Mouse (Mus musculus): Measurements from ENCODE around the gene Hnrnph3.

Hnrnph3 gene

DNA sequence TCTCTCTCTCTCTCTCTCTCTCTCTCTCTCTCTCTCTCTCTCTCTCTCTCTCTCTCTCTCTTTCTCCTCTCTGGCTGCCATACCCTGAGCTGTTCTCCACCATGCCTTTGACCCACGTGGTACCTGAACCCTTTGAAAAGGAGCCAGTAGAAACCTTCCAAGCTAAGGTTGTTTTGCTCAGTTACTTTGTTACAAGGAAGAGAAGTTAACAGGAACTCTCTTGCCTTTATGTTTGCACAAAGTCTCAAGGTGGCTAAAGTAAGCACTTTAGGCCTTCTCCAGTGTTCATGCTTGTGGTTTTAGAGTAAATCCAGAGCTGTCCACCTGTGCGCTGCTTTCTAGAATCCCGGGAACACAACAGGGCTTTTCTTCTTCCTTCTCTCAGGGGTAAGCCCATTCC, 8.2 kb upstream of the Hnrnph3 start:
- no peak for DNase-seq (ENCODE audit: low spot score in 2 of 2)

DNA sequence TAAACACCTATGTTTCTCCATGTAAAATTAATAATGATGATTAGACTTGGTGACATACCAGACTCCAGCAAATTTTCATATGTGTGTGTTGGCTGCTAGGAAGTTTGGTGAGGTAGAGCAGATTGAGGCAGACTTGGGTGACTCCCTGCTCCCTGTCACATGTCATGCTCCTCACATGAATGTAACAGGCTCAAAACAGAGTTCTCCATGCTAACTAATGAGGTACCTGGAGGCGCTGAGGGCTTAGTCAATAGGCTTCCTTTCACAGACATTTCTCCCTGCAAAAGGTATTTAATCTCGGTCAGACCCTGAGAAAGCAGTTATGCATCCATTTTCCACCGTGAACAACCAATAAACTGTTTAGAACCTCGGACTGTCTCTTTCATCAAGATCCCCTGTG, 4.4 kb upstream of the Hnrnph3 start:
- DNase-seq (ENCODE audit: low spot score in 2 of 2): no peak

DNA sequence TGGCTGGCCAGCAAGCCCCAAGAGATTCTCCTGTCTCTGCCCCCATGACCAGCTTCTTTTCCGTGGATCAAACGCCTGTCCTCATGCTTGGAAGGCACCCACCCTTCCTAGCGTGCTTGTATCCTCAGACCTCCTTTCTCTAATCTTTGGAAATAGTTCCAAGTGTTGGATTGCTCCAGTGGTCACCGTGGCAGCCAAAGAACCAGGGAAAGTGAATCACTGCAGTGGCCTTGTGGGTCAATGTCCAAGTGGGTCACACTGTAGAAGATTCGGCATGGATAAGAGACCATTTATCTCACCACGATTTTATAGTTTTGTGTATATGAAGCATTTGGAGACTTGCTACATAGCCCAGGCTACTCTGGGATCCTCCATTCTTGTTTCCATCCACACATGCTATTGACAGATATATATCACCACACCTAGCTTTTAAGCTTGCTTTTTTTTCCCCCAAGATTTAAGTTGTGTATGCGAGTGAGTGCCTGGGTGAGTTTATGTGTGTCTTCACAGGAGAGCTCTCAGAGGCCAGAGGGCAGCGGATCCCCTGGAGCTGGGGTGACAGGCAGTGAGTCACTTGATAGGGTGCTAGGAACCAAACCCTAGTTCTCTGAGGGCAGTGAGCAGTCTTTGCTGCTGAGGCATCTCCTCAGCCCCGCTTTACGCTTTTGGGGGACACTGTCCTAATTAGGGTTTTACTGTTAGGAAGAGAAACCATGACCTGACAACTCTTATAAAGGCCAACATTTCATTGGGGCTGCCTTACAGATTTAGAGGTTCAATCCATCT, 3.6 kb upstream of the Hnrnph3 start:
- no peak for DNase-seq (ENCODE audit: low spot score in 2 of 2)

DNA sequence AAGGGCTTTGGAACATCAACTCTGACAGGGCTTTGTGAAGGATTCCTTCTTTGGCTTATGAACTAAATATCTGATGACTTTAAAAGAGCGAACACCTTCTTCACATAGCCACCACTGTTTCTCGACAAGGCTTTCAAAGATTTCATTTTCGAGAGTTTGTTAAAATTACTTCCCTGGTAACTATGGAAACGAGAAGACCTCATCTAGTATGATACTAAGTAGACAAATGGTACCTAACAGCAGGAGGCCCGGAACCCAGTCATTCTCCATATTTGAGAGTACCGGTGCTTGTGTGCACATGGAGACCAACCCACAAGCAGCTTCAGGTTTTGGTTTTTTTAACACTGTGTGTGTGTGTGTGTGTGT, 2.8 kb upstream of the Hnrnph3 start:
- no peak for DNase-seq (ENCODE audit: low spot score in 2 of 2)

DNA sequence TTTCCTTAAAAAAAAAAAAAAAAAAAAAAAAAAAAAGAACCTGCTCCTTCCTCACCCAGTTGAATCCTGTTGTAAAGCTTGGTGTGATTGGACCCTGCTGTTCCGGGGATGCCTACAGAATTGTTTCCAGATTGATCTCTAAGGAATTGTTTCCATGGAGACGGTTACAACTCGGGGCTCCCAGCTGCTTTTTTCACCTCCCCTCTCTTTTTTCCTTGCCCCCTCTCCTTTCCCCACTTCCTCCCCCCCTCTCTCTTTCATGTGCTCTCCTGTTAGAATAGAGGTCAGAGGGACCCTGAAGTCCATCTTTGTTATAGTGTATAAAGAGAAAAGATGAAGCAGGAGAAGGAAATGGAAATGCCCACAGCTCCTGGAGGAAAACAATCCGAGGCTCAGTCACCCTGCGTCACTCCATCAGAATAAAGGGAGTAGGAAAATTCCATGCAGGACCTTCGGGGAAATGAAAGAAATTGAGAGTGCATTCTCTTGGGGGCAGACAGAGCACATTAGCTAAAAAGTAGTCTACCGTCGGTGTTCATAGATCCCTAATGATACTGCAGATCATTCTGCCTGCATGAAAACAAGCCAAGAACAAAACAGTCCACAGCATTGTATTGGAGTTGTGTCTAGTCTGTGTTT, 2.3 kb upstream of the Hnrnph3 start:
- DNase-seq (ENCODE audit: low spot score in 2 of 2): no peak

DNA sequence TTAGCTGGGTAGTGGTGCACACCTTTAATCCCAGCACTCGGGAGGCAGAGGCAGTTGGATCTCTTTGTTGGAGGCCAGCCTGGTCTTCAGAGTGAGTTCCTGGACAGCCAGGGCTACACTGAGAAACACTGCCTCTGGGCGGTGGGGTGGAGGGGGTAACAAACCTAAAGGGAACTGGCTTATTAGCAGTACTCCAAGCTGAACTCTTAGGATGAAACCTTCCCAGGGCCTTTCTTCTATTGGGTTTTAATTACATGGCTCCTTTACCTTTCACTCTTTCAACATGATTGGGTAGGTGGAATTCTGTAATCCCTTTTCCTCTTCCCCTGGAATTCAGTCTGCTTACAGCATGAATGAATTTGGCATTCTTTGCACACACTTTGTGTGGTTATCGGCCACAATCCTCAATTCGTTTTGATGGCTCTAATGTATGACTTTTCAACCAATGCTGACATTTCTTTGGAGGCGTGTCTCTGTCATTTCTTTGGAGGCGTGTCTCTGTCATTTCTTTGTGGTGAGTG, 1.5 kb upstream of the Hnrnph3 start:
- no peak for DNase-seq (ENCODE audit: low spot score in 2 of 2)

DNA sequence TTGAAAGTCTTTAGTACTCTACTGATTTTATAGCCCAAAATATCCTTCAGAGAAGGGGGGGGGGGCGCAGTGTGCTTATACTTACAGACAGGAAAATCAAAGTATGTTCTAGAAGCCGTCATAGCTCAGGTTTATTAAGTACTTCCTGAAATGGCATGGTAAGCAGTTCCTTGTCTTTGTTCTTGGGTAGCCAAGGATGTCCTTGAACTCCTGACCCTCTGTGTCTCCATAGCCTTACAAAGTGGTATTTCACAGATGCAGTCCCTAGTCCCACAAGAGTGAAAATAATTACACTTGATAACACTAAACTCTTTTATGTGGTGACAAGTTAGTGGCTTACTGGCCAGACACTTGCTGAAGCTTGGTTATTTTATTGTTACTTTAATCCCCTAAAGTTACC, 999 bp upstream of the Hnrnph3 start:
- no peak for DNase-seq (ENCODE audit: low spot score in 2 of 2)

DNA sequence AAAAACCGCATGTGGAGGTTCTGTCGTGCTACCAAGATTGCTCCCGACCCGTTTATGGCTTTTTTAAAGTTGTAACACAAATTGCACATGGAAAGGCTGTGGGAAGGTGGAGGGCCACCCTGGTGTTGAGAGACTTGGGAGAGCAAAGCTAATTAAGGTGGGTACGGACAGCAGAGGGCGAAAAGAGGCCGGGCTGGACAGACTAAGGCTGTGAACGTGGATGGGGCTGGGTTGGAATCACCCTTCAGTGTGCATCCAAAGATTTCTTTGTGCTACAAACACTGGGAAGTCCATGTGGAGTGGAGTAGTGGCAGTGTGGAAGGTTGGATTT, 528 bp upstream of the Hnrnph3 start:
- peak in 1 of 2 experiments; percentile 58 for DNase-seq (ENCODE audit: low spot score in 2 of 2)

DNA sequence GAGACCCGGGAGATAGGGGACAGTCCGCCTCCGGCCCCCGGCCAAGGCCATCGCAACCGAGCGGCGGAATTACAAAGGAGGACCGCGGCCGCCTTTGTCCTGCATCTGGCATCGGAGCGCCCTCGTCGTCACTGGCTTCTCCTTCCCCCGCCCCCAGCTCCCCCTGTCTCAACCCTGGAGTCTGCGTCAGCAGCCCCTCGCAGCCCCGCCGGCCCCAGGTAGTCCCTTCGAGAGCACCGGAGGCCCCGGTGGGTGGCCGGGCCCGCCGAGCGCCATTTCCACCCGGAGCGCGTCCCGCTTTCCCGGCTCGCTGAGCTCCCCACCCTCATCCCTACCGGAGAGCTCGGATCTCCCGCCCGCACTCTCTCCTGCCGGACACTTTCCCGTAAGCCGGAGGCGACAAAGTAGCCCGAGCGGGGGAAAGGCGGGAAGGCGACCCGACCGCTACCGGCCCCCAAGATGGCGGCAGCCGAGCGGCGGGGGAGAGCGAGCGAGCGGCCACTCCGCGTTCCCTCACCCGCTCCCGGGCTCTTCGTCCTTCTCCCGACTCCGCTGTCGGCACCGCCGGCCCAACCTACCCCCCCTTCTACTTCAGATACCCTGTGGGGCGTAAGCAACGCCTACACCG, 782 bp downstream of the Hnrnph3 start:
- DNase-seq (ENCODE audit: low spot score in 2 of 2): peak; percentile 72 to 80

DNA sequence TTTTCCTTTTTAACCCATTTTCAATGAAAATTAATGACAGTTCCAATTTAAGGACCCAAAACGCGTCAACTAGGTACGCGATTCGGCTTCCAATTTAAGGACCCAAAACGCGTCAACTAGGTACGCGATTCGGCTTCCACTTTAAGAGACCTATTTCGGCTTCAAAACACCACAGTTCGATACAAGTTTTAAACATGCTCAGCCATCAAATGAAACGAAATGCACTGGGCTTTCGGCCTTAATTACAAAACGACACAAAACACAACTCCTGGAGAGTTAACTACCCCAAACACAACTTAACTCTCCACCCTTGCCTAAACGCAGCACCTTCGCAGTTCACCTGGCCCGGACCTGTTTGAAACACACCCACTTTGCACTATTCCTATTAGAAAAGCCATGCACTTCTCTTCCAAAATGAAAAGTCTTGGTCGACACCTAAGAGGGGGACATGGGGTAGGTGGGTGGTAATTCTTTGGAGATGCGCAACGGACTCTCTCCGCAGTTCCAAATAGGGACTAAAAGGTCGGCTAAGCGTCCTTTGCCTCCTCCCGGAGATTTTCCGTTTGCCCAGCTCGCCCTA, 1.4 kb downstream of the Hnrnph3 start:
- no peak for DNase-seq (ENCODE audit: low spot score in 2 of 2)

DNA sequence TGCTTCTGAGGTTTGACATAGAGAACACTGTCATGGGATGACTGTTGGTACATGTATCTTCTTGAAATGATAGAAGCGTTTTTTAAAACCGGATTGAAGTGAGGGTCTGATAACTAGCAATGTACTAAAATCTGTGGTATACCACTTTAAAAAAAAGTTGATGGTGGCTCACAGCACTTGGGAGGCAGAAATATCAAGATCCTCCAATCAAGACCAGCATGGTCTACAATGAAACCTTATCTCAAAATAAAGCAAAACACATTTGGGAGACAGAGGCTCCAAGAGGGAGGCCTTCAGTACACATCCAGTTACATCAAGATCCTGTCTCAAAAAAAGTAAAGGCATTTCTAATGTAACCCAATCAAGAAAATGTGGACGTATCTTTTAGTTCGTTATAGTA, 2.3 kb downstream of the Hnrnph3 start:
- DNase-seq (ENCODE audit: low spot score in 2 of 2): no peak

DNA sequence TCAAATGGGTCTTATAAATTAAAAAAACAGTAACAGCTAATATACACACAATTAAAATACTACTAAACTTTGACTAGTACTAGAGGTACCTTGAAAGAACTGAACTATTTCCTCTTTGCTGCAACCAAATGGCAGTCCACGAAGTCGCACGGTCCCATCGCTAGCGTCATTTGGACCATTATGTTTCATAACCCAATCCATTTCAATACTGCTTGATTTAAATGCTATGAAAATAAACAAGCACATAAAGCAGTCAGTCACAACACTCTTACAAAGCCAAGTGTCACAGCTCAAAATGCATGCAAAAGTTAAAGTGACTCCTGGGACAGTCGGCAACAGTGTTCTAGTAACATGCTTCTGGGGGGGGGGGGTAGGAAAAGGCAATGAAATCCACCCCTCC, 4.7 kb downstream of the Hnrnph3 start:
- no peak for DNase-seq (ENCODE audit: low spot score in 2 of 2)

DNA sequence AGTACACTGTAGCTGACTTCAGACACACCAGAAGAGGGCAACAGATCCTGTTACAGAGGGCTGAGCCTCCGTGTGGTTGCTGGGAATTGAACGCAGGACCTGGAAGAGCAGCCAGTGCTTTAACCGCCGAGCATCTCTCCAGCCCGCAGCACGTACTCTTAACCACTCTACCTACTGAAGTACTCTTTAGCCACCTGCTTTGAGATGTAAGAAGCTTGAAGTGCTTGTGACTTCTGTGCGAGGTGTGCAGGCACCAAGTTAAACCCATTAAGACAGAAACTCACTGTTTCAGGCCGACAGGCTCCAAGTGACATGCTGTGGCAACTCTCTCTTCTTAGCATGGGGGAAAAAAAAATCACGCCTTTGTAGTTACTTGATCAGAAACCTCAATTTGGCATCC, 9.8 kb downstream of the Hnrnph3 start:
- DNase-seq (ENCODE audit: low spot score in 2 of 2): no peak

DNA sequence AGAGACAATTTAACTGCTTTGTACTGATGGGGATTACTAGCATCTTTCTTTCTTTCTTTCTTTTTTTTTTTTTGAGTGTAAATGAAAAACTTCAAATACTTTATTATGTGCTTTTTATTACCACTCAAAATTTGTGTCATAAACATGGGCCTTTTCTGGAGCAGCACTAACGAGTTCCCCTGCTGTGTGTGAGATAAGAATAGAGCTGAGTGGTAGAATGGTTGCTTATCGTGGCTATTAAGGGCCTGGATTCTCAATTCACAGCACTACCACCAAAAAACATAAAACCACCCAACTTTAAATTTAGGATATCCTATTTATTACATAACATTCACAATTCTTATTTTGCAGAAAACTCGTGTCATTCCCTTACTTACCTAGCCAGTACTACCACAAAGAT, 10.5 kb downstream of the Hnrnph3 start:
- DNase-seq (ENCODE audit: low spot score in 2 of 2): no peak

DNA sequence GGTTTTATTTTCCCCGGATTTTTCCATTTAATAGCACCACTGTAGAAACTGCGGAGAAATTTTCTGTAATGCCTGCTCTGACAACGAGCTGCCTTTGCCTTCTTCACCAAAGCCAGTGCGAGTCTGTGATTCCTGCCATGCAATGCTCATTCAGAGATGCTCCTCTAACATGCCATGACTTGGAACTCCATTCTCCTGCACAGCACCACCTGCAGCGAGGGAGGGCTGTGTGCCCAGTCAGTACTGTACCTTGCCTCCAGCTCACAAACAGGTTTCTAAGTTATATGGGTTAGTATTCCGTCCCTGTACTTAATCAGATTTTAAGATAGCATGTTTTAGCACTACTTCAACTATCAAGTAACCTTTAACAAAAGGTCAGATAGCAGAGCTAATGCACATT, 12.5 kb downstream of the Hnrnph3 start:
- DNase-seq (ENCODE audit: low spot score in 2 of 2): no peak

DNA sequence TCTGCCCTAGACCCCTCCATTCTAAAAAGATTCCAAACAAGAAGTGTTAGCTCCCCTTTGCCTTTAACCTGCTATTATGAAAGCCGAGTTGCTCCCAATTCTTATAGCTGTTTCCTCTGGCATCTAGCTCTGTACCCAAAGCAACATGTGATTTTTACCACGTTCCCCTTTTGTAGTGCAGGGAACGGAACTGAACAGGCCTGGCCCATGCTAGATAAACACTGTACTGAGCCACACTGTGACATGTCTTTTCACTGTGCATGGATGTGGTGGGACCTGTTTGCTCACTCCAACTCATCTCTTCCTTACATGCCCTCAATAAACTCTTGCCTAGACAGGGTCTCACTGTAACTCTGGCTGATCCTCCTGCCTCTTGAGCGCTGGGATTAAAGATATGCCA, 13.7 kb downstream of the Hnrnph3 start:
- no peak for DNase-seq (ENCODE audit: low spot score in 2 of 2)

DNA sequence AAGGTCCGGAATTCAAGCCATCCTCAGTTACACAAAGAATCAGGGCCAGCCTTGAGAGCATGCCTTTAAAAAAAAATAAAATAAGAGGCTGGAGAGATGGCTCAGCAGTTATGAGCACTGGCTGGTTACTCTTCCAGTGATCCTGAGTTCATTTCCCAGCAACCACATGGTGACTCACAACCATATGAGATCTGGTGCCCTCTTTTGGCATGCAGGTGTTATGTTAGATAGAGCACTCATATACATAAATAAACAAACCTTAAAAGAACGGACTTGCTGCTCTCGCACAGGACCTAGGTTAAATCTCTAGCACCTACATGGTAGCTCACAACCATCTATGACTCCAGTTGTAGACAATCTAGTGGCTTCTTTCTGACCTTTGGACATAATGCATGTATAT, 15.8 kb downstream of the Hnrnph3 start:
- DNase-seq (ENCODE audit: low spot score in 2 of 2): no peak

DNA sequence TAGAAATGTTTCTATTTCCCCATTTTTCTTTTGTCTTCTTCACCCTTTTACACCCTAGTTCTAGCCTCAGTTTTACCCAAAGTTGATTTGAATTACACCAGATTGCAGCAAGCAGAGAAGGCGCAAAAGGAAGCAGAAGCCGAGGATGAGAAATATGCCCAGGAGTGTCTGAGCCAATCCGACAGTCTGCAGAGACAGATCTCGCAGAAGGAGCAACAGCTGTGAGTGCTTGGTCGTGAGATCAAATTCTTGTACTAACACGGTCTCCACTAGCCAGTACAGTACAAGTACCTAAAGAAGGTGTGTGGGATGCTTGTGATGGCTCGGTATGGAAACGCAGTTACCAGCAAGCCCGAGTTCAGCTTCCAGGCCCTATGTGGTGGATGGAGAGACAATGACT, 19.5 kb downstream of the Hnrnph3 start:
- DNase-seq (ENCODE audit: low spot score in 2 of 2): no peak

DNA sequence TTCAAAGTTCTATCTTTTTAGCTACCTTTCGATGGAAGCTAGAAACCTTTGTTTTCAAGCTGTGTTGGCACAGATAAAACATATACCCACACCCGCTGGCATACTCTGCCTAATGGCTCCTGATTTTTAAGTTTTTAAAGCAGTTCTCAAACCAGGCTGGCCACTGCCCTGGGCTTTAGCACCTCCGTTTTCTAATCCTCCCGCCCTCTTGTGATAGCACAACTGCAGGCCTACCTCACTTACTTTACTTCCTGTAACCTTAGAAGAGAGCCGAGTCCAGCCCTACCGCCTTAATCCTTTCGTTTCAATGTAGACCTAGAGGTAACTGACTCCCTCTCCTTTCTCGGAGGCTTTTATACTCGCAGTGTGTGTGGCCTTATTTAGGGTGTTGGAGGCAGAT, 20.8 kb downstream of the Hnrnph3 start:
- no peak for DNase-seq (ENCODE audit: low spot score in 2 of 2)

DNA sequence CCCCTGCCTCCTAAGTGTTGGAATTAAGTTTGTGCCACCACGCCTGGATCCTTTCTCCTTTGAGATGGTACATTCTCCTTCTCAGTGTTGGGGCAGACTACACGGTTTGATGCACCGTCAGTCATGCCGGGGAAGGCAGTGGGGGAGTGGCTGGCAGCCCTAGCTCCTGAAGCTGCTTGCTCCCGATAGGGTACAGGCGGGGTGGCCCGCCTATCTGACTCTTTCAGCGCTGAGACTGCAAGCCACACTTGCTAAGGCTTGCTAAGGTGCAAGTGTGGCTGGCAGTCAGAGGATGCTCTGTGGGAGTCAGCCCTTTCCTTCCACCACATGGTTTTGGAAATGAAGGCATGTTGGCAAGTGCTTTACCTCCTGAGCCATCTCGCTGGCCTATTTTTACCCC, 23.4 kb downstream of the Hnrnph3 start:
- peak; percentile 24 to 72 for DNase-seq (ENCODE audit: low spot score in 2 of 2)

DNA sequence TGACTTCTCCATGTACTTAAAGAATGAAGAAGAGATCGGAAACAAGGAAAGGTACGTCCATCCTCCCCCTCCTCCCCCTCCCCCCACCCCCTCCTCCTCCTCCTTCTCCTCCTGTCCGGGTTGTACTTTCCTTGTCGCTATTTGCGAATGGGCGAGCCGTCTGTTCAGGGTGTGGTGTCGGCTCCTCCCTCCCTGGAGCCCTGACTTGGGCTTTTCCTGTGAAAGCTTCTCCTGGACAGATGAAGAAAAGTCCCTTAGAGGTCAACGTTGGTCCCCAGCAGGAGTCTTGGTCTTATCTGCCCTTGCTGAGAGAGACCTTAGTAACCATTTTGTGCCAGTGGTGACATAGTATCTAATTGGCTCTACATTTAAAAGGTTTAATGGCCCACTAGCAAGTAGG, 30.0 kb downstream of the Hnrnph3 start:
- no peak for DNase-seq (ENCODE audit: low spot score in 2 of 2)

DNA sequence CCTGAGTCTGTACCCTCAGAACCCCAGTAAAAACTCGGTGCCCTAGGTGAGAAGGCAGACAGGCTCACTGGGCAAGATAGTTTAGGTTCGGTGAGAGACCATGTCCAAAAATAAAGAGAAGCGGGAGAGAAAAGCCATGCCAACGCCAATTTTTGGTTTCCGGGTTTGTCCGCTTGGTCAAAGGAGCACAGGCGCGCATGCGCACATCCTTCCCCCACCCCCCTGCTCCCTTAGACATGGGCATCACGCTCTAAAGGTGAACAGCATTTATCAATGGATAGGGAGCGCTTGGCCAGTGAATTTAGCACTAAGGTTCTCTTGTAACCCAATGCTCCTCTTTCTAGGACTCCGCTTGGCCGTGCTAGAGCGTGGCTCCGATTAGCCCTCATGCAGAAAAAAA, 33.4 kb downstream of the Hnrnph3 start:
- DNase-seq (ENCODE audit: low spot score in 2 of 2): no peak

DNA sequence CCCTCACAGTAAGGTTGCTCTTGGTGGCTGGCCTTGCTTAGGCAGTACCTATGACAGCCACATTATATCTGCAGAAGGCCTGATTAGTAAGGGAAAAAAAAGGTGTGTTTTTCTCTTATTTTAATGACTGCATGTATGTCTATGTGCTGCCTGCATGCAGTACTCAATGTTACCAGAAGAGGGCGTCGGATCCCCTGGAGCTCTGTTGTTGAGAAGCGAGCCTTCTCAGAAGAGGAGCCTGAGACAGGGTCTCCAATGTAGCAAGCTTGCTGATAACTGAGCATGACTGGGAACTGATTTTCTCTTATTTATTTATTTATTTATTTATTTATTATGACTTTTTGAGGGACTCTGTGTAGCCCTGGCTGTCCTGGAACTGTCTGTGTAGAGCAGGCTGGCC, 36.7 kb downstream of the Hnrnph3 start:
- DNase-seq (ENCODE audit: low spot score in 2 of 2): peak; percentile 39 to 78
